Mouse (Mus musculus) liver, adult 2 months (tissue): ENCODE measurements around the gene Bckdhb. TPM values are rescaled to one million over a fixed set of nuclear protein-coding genes. Genes with fewer than 3 reads are reported as not detected.

Source experiments
- DNase-seq: peaks from one replicate; pipeline ENCODE4 v3.0.0-alpha.2; 2011; ENCODE audit warnings: low read depth, low spot score; ENCODE audit errors: extremely low read depth
- H3K27ac ChIP-seq: fragments of 200-500 bp; replicated peaks from 2 replicates; pipeline ENCODE4 v1.5.1; 2012; ENCODE audit warnings: low read depth, mild to moderate bottlenecking, control low read depth, inconsistent platforms, low read length; ENCODE audit not compliant: insufficient read depth
- H3K27me3 ChIP-seq: fragments of 200-500 bp; 2 replicates; pipeline ENCODE4 v1.6.1; 2012; ENCODE audit warnings: mild to moderate bottlenecking, moderate library complexity, low read length, inconsistent platforms; ENCODE audit not compliant: control insufficient read depth, insufficient read depth
- H3K36me3 ChIP-seq: fragments of 200-500 bp; 2 replicates; pipeline ENCODE4 v1.6.1; 2012; ENCODE audit warnings: low read length, inconsistent platforms; ENCODE audit not compliant: control insufficient read depth, insufficient read depth
- H3K4me1 ChIP-seq: fragments of 200-500 bp; 2 replicates; pipeline ENCODE4 v1.6.1; 2011; ENCODE audit warnings: low read length; ENCODE audit not compliant: control insufficient read depth, insufficient read depth
- H3K4me3 ChIP-seq: fragments of 200-500 bp; 2 replicates; pipeline ENCODE4 v1.5.1; 2011; ENCODE audit warnings: low read depth, mild to moderate bottlenecking, control low read depth, low read length, moderate library complexity; ENCODE audit not compliant: insufficient read depth
- H3K79me2 ChIP-seq: fragments of 200-500 bp; 2 replicates; pipeline ENCODE4 v1.6.1; 2012; ENCODE audit warnings: inconsistent platforms, mild to moderate bottlenecking, low read length, moderate library complexity; ENCODE audit not compliant: control insufficient read depth, insufficient read depth
- H3K9ac ChIP-seq: fragments of 200-500 bp; 2 replicates; pipeline ENCODE4 v1.6.1; 2012; ENCODE audit warnings: low read depth, mild to moderate bottlenecking, control low read depth, inconsistent platforms, low read length
- CTCF ChIP-seq: fragments of 200-500 bp; IDR thresholded peaks from 2 replicates; pipeline ENCODE4 v1.5.1; 2011; ENCODE audit warnings: low read depth, low read length, control low read depth
- POLR2A ChIP-seq: fragments of 200-500 bp; IDR thresholded peaks from 2 replicates; pipeline ENCODE4 v1.6.1; 2011; ENCODE audit warnings: low read length, control low read depth; ENCODE audit not compliant: insufficient read depth; ENCODE audit errors: extremely low read depth
- WGBS: fragments of 180-500 bp; shearing (Covaris S2); methylation state at CpG from one replicate; pipeline ENCODE4 v1.1.7; 2018; 5-methylcytosine and 5-hydroxymethylcytosine counted together
- polyA plus RNA-seq: library from polyadenylated mRNA; depleted of rRNA; stranded (reverse); fragments of >200 nt; gene quantifications from 2 replicates; pipeline ENCODE4 v1.2.3, GENCODE M21; 2012; rRNA removed
- total RNA-seq: library from RNA; depleted of rRNA; stranded (reverse); fragments of >200 nt; gene quantifications from 2 replicates; pipeline ENCODE4 v1.2.3, GENCODE M21; 2014; rRNA removed

The Bckdhb gene
- total and polyA plus RNA-seq, 2 experiments, result 76.8 to 99.6 TPM

DNA sequence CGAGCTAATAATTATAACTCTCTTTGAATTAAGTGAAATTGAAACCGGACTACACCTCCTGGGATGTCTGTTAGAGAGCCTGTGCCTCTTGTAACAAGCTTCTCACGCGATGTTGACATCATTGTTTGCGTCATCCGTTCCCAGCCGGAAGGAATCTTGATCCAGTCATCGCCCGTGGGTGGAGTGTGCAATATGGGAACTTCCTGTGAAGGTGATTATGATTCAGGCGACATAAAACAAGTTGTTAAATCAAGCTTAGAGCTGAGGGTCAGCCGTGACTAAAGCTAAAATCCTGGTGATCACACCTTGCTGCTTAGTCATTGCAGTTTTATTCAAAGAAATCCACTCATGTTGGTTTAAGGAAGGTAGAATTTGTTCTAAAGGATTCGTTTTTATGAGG, 210.1 kb downstream of the Bckdhb start:
- no peak overlapping the region for H3K9ac ChIP-seq
- no peak for DNase-seq
- H3K79me2 ChIP-seq, result no peaks in the 10 kb centered on the region
- H3K27me3 ChIP-seq, result no peaks in the 10 kb centered on the region
- H3K4me3 ChIP-seq, result no peak overlapping the region
- H3K36me3 ChIP-seq, result no peaks in the 10 kb centered on the region
- 82% methylated on average over 12 of the region's 12 CpGs for WGBS
- H3K4me1 ChIP-seq, result no peaks in the 10 kb centered on the region
- TF ChIP-seq POLR2A, result no peak
- TF ChIP-seq CTCF, result no peak
- H3K27ac ChIP-seq, result no peak overlapping the region

DNA sequence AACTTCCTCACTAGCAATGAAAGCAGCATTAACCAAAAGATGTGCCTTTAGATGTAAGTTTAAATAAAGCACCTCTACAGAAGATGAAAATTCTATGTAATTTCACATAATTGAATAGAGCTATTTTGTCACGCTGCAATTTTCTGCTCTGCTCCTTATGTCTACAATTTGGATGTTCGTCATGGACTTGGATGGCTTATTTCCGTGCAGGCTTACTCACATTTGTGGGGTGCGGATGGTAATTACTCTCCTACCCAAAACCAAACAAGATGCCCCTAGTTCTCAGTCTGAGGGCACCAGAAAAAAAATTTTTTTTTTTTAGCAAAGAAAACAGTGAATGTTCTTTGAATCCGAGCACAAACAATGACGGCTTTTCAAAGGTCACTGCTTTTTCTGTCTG, 212.2 kb downstream of the Bckdhb start:
- H3K27ac ChIP-seq, result no peak overlapping the region
- no peaks in the 10 kb centered on the region for H3K36me3 ChIP-seq
- no peak for TF ChIP-seq POLR2A
- no peak for TF ChIP-seq CTCF
- no peak overlapping the region for H3K9ac ChIP-seq
- no peaks in the 10 kb centered on the region for H3K4me1 ChIP-seq
- no peaks in the 10 kb centered on the region for H3K27me3 ChIP-seq
- H3K79me2 ChIP-seq, result no peaks in the 10 kb centered on the region
- H3K4me3 ChIP-seq, result no peak overlapping the region
- WGBS, result 95% methylated on average over 6 of the region's 6 CpGs
- no peak for DNase-seq

- Histone ChIP-seq H3K4me3 (no peak overlapping the region), H3K36me3 (no peaks in the 10 kb centered on the region), H3K79me2 (no peaks in the 10 kb centered on the region), H3K9ac (no peak overlapping the region), H3K27ac (no peak overlapping the region), H3K4me1 (no peaks in the 10 kb centered on the region), H3K27me3 (no peaks in the 10 kb centered on the region)
- DNase-seq, result no peak
- 78% methylated on average over 2 of the region's 2 CpGs for WGBS
- no peak for TF ChIP-seq CTCF
These were observed 223.2 kb downstream of the Bckdhb start for GRCm38 (mm10) chr9:84148124-84148523.

Other genes with a start within 250 kb of the Bckdhb start
- gene Elovl4, start 118.9 kb upstream of the Bckdhb start, total RNA-seq, result not detected in 2 replicates
- not detected in 2 replicates for gene Elovl4, start 118.9 kb upstream of the Bckdhb start, polyA plus RNA-seq
- gene Ttk, start 90.5 kb upstream of the Bckdhb start, total RNA-seq, result 0.18 and 0.74 TPM in 2 replicates
- not detected in 2 replicates for gene Ttk, start 90.5 kb upstream of the Bckdhb start, polyA plus RNA-seq